Mouse (Mus musculus) mouse trophoblast stem cell (cell line): ENCODE data around the gene Sult1c1.

ENCODE experiments used
- in situ Hi-C, 2 experiments: fragments of 300-500 bp; cut with MseI, MboI; formaldehyde crosslinking; loops; 2 replicates in 1 of 2; 3 replicates in 1 of 2; pipeline ENCODE4 v1.15.1; 2025

Gene Sult1c1

DNA sequence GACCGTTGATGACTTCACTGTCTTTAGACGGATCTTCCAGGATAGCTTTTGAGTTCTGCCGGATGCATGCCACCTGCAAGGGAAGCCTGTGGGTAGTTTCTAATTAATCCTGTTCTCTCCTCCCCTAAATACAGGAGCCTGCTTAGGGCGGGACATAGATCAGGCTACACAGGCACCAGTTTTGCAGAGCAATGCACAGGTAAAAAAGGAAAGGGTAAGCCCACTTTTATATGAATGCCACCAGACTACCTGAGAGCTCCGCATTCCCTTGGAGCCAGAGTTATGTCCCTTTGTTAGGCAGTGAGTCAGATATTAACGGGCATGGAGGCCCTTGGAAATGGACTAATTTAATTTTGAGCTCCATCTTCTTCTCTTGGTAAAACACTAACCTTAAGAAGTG, at the start of gene Sult1c1:
Sult1c1 (minus strand) TSS at position 101 of the 400 bp plus-strand sequence.
- in situ Hi-C loops = no loop called here

DNA sequence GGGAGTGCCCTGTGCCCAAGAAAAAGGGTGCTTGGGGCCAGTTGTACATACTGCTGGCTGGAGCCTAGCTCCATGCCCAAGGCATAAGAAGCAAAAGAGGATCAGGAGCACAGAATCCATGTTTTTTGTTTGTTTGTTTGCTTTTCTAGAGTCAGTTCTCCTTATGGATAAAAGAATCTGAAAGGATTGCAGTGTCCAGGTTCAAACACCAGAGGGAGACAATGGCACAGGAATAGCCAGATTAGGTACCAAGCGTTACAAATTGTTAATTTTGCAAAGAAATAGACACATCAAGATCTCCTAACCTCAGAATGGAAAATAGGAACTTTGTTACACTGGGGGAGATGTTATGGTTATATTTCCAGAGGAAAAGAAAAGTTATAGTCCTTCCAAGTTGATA, 23.7 kb upstream of the Sult1c1 start:
- in situ Hi-C loops = loop anchor here in 1 of 2 experiments (10.0 kb wide), 1 partner anchor 51 kb away; no protein-coding TSS in a partner anchor

DNA sequence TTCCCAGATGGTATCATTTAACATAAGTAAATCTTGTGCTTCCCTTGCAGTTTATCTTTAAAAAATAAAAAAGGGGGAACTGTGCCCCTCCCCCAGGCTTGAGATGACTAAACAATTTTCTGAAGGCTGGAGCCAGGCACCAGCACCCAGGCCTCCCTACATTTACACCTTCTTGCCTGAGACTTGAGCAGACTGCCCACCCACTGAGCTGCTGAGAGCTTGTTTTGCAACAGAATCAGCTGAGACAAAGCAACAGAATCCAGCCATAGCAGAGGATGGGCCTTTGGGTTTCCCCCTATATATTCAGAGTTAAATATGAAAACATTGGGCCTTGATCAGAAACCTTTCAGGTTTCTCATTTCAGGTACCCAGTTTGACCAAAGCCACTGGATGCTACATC, 20.7 kb upstream of the Sult1c1 start:
- in situ Hi-C loops = loop anchor here in 1 of 2 experiments (10.0 kb wide), 1 partner anchor 54 kb away; no protein-coding TSS in a partner anchor

DNA sequence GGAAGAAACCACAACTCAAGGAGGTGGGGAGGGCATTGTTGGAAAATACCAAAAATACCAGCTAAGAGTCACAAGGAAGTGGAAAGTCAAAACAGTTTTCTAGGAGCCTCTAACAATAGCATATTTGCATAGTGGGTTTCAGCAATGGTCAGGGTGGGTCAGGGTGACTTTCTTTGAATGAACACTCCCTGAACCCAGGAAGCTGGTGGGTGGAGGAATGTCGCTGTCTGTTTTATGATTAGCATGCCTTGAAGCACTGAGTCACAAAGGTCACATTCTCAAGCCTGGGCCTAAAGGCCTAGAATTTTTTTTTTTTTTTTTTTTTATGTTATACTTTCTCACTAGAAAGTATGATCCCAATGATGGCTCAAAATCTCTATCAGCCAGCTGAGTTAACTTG, 20.1 kb upstream of the Sult1c1 start:
- in situ Hi-C loops = loop anchor here in 1 of 2 experiments (10.0 kb wide), 1 partner anchor 54 kb away; no protein-coding TSS in a partner anchor

DNA sequence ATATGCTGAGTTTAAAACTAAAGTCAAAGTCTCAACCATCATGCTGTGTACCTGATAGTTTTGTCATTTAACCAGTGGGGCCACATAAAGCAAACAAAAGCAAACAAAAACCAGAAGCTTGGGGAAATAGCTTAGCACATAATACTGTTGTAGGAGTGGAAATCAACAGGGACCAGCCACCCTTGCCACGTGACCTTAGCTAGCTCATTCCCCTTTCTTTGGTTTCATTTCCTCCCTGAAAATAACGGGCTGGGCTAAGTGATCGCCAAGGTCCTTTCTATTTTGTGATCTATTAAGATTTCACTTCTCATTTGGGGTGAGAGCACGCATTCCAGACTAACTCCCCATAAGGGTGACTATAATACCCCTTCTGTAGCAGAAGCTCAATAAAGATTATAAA, 13.0 kb upstream of the Sult1c1 start:
- in situ Hi-C loops = no loop called here

DNA sequence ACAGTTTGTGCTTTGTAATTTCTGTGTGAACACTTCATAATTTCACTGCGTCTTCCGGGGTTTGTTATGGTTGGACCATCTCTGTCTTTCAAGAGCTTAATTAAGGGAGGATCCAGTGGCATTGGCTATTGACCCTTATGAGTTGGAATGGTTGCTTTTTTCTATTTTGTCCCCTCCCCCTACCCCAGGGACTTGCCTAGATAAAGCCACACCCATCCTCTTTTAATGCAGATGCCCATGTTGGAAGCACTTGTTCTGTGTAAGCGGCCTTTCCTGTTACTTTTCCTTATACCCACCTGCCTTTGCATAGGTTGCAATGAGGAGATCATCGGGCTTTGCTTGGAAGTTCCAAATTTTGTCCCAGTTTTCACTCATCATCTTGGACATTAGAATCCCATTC, 16.9 kb downstream of the Sult1c1 start:
- in situ Hi-C loops = no loop called here

DNA sequence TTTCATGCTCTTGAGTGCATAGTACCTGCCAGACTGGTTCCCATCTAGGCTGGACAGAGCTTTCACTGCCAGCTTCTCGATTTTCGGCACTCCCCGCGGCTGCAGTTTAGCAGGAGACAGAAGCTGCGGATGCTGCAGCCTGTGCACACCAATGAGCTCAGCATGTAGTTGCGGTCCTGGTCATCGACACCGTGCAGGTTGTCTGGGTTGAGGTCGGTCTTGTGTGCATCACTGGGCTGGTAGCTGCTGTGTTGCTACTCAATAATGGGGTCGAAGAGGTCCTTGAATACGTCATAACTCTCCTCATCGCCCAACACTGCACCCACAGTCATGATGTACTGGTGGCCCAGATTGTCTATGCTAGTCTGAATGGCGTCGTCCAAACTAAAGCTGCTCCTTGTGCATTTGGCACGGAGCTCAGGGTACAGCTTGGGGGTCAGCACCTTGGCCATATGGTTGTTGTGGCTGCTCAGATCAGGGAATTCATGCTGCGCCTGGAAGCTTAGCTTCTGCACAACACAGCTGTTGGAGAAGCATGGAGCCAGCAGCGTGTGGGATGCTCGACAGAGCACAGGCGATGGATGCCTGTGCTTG, 48.8 kb downstream of the Sult1c1 start:
- in situ Hi-C loops = no loop called here

DNA sequence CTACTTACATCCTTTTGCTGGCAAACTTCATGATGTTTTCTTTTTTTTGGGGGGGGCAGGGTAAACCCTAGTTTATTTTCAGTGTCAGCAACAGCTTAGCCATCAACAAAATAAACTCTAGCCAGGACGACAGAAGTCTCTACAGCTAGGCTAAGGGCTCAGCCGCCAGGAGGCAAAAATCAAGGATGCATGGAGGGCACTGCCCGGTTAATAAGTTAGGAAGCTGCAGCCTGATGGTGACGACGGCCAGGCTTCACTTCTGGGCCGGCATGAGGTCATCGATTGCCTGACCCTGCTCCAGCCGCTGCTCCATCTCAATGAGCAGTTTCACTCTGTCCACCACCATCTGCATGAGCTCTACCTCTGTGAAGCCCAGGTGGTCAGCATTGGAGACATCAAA, 49.7 kb downstream of the Sult1c1 start:
- in situ Hi-C loops = no loop called here
